Mouse (Mus musculus): Measurements from ENCODE around the gene Tnc. TPM values are rescaled to one million over a fixed set of nuclear protein-coding genes. Genes with fewer than 3 reads are reported as not detected.

Gene Tnc
- total and polyA plus RNA-seq, 3 experiments, result 0.16 to 1.00 (median 0.41) TPM

DNA sequence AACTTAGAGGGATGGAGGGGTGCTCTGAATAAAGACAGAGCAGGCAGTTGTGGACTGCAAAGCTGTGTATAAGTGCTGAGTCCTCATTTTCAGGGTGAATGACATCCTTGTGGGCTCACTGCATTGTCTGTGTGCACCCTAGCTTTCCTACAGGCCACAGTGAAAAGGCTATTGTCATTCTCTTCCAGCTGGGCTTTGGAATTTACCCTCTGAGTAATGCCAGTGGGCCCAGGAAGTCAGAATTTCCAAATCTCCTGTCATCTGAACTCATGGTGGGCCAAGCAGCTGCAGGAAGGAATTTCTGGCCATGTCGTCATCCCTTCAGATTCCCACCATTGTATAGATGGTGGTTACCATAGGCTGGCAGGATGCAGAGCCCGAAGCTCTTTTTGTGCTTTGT, 44.6 kb downstream of the Tnc start:
- Histone ChIP-seq H3K79me2 (replicated peaks; ENCODE audit: control insufficient read depth, insufficient read depth, low read length) (no peaks in the 10 kb centered on the region), H3K27me3 (ENCODE audit: control insufficient read depth, insufficient read depth, low read length) (no peaks in the 10 kb centered on the region), H3K9ac (ENCODE audit: low read depth, low read length) (no peak overlapping the region), H3K4me3 (no peak overlapping the region), H3K4me1 (ENCODE audit: control insufficient read depth, insufficient read depth, low read length) (no peaks in the 10 kb centered on the region; the same call in 1 of the 2 replicates), H3K27ac (no peak overlapping the region), H3K36me3 (ENCODE audit: control insufficient read depth, insufficient read depth, low read length) (no peaks in the 10 kb centered on the region)
- intact Hi-C loops (cut with DNase I), result no loop called here
- TF ChIP-seq EP300 (IDR thresholded peaks at IDR 0.05; ENCODE audit: insufficient read depth, low read depth, low read length) (no peak), POLR2A (IDR thresholded peaks at IDR 0.05; ENCODE audit: insufficient read depth, low read depth, low read length) (no peak), CTCF (IDR thresholded peaks at IDR 0.05) (no peak)
- 43% methylated on average over 2 of the region's 2 CpGs for WGBS
- no peak for DNase-seq

DNA sequence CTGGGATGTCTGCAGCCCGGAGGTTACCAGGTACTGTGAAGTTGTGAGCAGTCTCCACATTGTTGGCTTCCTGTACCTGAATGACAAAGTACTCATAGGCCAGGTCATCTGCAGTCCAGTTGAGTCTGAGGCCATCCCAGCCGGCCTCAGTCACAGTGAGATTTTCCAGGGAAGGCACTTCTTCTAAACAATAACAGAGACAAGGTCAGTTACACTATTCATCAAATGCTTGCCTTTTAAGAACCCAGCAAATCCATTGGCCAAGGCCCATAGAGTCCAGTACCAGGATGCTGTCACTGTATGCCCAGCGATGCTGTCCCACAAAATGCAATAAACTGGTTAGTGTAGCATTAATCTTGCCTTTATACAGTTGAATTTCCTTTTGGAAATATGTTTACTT, 46.0 kb downstream of the Tnc start:
- Histone ChIP-seq H3K4me3 (no peak overlapping the region), H3K36me3 (ENCODE audit: control insufficient read depth, insufficient read depth, low read length) (no peaks in the 10 kb centered on the region), H3K27ac (no peak overlapping the region), H3K27me3 (ENCODE audit: control insufficient read depth, insufficient read depth, low read length) (no peaks in the 10 kb centered on the region), H3K79me2 (replicated peaks; ENCODE audit: control insufficient read depth, insufficient read depth, low read length) (no peaks in the 10 kb centered on the region), H3K9ac (ENCODE audit: low read depth, low read length) (no peak overlapping the region), H3K4me1 (ENCODE audit: control insufficient read depth, insufficient read depth, low read length) (no peaks in the 10 kb centered on the region; the same call in 1 of the 2 replicates)
- WGBS, result 89% methylated on average over 3 of the region's 3 CpGs
- no peak for TF ChIP-seq EP300 (IDR thresholded peaks at IDR 0.05; ENCODE audit: insufficient read depth, low read depth, low read length)
- intact Hi-C loops (cut with DNase I), result no loop called here
- no peak for DNase-seq

- Histone ChIP-seq H3K4me3 (no peak overlapping the region), H3K79me2 (replicated peaks; ENCODE audit: control insufficient read depth, insufficient read depth, low read length) (no peaks in the 10 kb centered on the region), H3K36me3 (ENCODE audit: control insufficient read depth, insufficient read depth, low read length) (no peaks in the 10 kb centered on the region), H3K9ac (ENCODE audit: low read depth, low read length) (no peak overlapping the region), H3K4me1 (ENCODE audit: control insufficient read depth, insufficient read depth, low read length) (no peaks in the 10 kb centered on the region; the same call in 1 of the 2 replicates), H3K27ac (no peak overlapping the region), H3K27me3 (ENCODE audit: control insufficient read depth, insufficient read depth, low read length) (no peaks in the 10 kb centered on the region)
- TF ChIP-seq POLR2A (IDR thresholded peaks at IDR 0.05; ENCODE audit: insufficient read depth, low read depth, low read length) (no peak), CTCF (IDR thresholded peaks at IDR 0.05) (no peak), EP300 (IDR thresholded peaks at IDR 0.05; ENCODE audit: insufficient read depth, low read depth, low read length) (no peak)
- intact Hi-C loops (cut with DNase I), result no loop called here
- no peak for DNase-seq
- 90% methylated on average over 4 of the region's 4 CpGs for WGBS
These were observed 46.5 kb downstream of the Tnc start for GRCm38 (mm10) chr4:64000293-64000692.

DNA sequence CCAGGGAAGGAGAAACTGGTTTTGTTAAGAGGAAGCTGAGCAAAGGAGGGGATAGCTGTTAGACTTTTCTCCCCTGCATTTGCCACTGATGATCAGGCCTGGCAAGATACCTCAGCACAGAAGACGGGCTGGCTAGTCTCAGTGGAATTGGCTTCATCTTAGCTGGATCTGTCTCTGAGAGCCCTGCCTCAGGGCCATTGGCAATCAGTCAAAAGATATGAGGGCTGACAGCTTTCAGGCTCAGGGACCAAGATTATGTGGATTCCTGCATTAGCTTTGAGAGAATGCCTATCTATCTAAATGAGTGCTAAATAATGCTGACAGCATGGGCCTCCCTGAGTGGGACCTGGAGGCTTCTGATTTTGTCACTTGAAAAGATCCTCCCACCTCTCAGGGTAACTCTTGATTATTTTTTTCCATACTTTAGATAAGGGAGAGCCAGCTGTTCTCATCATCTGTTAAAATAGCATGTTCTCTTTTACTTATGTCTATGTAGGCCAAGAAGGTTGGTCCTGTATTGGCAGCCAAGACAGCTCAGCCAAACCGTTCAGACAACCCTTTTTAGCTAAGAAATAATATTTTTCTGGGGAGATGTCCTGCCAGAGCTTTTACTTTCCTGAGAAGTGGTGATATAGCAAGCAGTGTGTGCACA, 53.2 kb downstream of the Tnc start:
- Histone ChIP-seq H3K27me3 (ENCODE audit: control insufficient read depth, insufficient read depth, low read length) (no peaks in the 10 kb centered on the region), H3K36me3 (ENCODE audit: control insufficient read depth, insufficient read depth, low read length) (no peaks in the 10 kb centered on the region), H3K9ac (ENCODE audit: low read depth, low read length) (no peak overlapping the region), H3K4me3 (no peak overlapping the region), H3K27ac (no peak overlapping the region), H3K79me2 (replicated peaks; ENCODE audit: control insufficient read depth, insufficient read depth, low read length) (no peaks in the 10 kb centered on the region), H3K4me1 (ENCODE audit: control insufficient read depth, insufficient read depth, low read length) (peaks cover 2% of the 10 kb centered on the region; the same call in 1 of the 2 replicates)
- intact Hi-C loops (cut with DNase I), result no loop called here
- 26% methylated on average over 2 of the region's 2 CpGs for WGBS
- TF ChIP-seq EP300 (IDR thresholded peaks at IDR 0.05; ENCODE audit: insufficient read depth, low read depth, low read length) (no peak), CTCF (IDR thresholded peaks at IDR 0.05) (no peak), POLR2A (IDR thresholded peaks at IDR 0.05; ENCODE audit: insufficient read depth, low read depth, low read length) (no peak)
- DNase-seq, result no peak

DNA sequence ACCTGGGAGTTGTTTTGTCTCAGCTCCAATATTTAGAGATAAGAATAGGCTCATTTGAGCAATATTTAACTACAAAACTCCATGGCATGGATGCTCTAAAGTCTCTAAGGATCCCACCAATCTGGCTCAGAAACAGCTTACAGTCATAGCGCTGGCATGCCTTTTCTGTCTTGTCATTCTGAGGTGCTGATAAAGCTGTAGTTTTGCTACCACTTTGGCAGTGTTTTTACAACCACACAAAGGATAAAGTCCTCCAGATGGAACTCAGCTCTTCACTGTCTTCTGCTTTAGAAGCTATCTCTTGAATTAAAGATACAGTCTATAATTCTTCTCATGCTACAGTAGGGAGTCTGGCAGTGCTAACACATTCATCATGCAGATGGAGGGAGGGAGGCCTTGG, 56.6 kb downstream of the Tnc start:
- Histone ChIP-seq H3K27me3 (ENCODE audit: control insufficient read depth, insufficient read depth, low read length) (no peaks in the 10 kb centered on the region), H3K27ac (no peak overlapping the region), H3K36me3 (ENCODE audit: control insufficient read depth, insufficient read depth, low read length) (no peaks in the 10 kb centered on the region), H3K4me1 (ENCODE audit: control insufficient read depth, insufficient read depth, low read length) (peaks cover 2% of the 10 kb centered on the region; the same call in 1 of the 2 replicates), H3K4me3 (no peak overlapping the region), H3K79me2 (replicated peaks; ENCODE audit: control insufficient read depth, insufficient read depth, low read length) (no peaks in the 10 kb centered on the region), H3K9ac (ENCODE audit: low read depth, low read length) (no peak overlapping the region)
- WGBS, result 77% methylated on average over 1 of the region's 1 CpGs
- intact Hi-C loops (cut with DNase I), result no loop called here
- TF ChIP-seq CTCF (IDR thresholded peaks at IDR 0.05) (no peak), EP300 (IDR thresholded peaks at IDR 0.05; ENCODE audit: insufficient read depth, low read depth, low read length) (no peak), POLR2A (IDR thresholded peaks at IDR 0.05; ENCODE audit: insufficient read depth, low read depth, low read length) (no peak)
- no peak for DNase-seq

DNA sequence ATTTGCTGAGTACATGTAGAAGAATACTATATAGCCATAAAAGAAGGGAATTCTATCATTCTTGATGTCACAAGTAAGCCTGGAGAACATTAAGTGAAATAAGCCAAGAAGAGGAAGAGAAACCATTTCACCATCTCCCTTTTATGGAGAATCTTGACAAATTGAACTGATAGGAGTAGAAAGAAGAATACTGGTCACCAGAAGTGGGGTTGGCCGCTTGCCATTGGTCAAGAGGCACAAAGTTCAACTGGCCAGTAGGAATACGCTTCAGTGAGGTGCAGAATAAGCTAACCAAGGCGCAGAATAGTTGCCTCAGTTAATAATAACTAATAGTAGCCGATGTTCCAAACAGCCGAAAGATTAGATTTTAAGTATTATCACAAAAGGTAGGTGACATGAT, 58.7 kb downstream of the Tnc start:
- WGBS, result 96% methylated on average over 5 of the region's 5 CpGs
- no peak overlapping the region for H3K9ac ChIP-seq (ENCODE audit: low read depth, low read length)
- intact Hi-C loops (cut with DNase I), result no loop called here
- DNase-seq, result no peak
- no peaks in the 10 kb centered on the region for H3K27me3 ChIP-seq (ENCODE audit: control insufficient read depth, insufficient read depth, low read length)
- TF ChIP-seq POLR2A (IDR thresholded peaks at IDR 0.05; ENCODE audit: insufficient read depth, low read depth, low read length) (no peak), CTCF (IDR thresholded peaks at IDR 0.05) (no peak), EP300 (IDR thresholded peaks at IDR 0.05; ENCODE audit: insufficient read depth, low read depth, low read length) (no peak)
- H3K4me3 ChIP-seq, result no peak overlapping the region
- H3K36me3 ChIP-seq (ENCODE audit: control insufficient read depth, insufficient read depth, low read length), result no peaks in the 10 kb centered on the region
- H3K4me1 ChIP-seq (ENCODE audit: control insufficient read depth, insufficient read depth, low read length), result no peaks in the 10 kb centered on the region; the same call in 1 of the 2 replicates
- H3K79me2 ChIP-seq (replicated peaks; ENCODE audit: control insufficient read depth, insufficient read depth, low read length), result no peaks in the 10 kb centered on the region
- no peak overlapping the region for H3K27ac ChIP-seq

Measured in heart, adult 2 months (tissue).